Mouse (Mus musculus) C2C12 (cell line): ENCODE data around the gene Garem2. TPM values are rescaled to one million over a fixed set of nuclear protein-coding genes. Genes with fewer than 3 reads are reported as not detected.

Source experiments
- H3K27me3 ChIP-seq: one replicate; pipeline ENCODE4 v1.6.1; 2011; ENCODE audit not compliant: control insufficient read depth, insufficient read depth, insufficient read length
- H3K36me3 ChIP-seq: one replicate; pipeline ENCODE4 v1.6.1; 2011; ENCODE audit not compliant: control insufficient read depth, insufficient read depth
- H3K4me3 ChIP-seq: one replicate; pipeline ENCODE4 v1.5.1; 2011; ENCODE audit warnings: mild to moderate bottlenecking, control low read depth; ENCODE audit not compliant: poor library complexity, insufficient read depth, severe bottlenecking
- H3K79me2 ChIP-seq: one replicate; pipeline ENCODE4 v1.6.1; 2011; ENCODE audit not compliant: control insufficient read depth, insufficient read depth
- H3K79me3 ChIP-seq: one replicate; pipeline ENCODE4 v1.6.1; 2011; ENCODE audit warnings: low read depth, control low read depth
- H3ac ChIP-seq: one replicate; pipeline ENCODE3; 2011; ENCODE audit warnings: low read depth; ENCODE audit not compliant: control insufficient read depth, insufficient read length
- CEBPB ChIP-seq: IDR thresholded peaks from one replicate; pipeline ENCODE4 v1.6.1; 2011; ENCODE audit warnings: low read depth, mild to moderate bottlenecking, control low read depth, moderate library complexity
- CTCF ChIP-seq: IDR thresholded peaks from one replicate; pipeline ENCODE4 v1.5.1; 2011; ENCODE audit not compliant: control insufficient read depth, insufficient read depth, insufficient read length
- FOSL1 ChIP-seq: IDR thresholded peaks from one replicate; pipeline ENCODE4 v1.8.0; 2011; ENCODE audit warnings: mild to moderate bottlenecking, low read length; ENCODE audit not compliant: poor library complexity, insufficient read depth, severe bottlenecking
- MAX ChIP-seq: IDR thresholded peaks from one replicate; pipeline ENCODE4 v1.6.1; 2011; ENCODE audit warnings: mild to moderate bottlenecking, control low read depth
- MYOD1 ChIP-seq: IDR thresholded peaks from one replicate; pipeline ENCODE4 v1.6.1; 2011; ENCODE audit warnings: low read depth; ENCODE audit not compliant: control insufficient read depth, insufficient read length
- MYOG ChIP-seq: IDR thresholded peaks from one replicate; pipeline ENCODE4 v1.6.1; 2011; ENCODE audit not compliant: control insufficient read depth, insufficient read length; ENCODE audit errors: extremely low read depth
- USF1 ChIP-seq: IDR thresholded peaks from one replicate; pipeline ENCODE4 v1.6.1; 2011; ENCODE audit warnings: low read depth, mild to moderate bottlenecking, control low read depth, moderate library complexity
- polyA plus RNA-seq: library from polyadenylated mRNA; unstranded; fragments of >200 nt; fragmentation: generic; extraction: Trizol; gene quantifications from one replicate; pipeline ENCODE4 v1.2.1, GENCODE M21; 2012; ENCODE audit warnings: missing spikeins

Gene Garem2
- polyA plus RNA-seq, 1 experiment: 0.33 TPM

- H3ac ChIP-seq: peak overlapping the region; percentile 78
- peak overlapping the region; percentile 82 for H3K4me3 ChIP-seq
- no peaks in the 10 kb centered on the region for H3K27me3 ChIP-seq
- no peaks in the 10 kb centered on the region for H3K36me3 ChIP-seq
- H3K79me2 ChIP-seq: peaks cover 94% of the 10 kb centered on the region
- no peak for TF ChIP-seq CEBPB
- TF ChIP-seq MYOG: no peak
- no peak for TF ChIP-seq CTCF
- TF ChIP-seq MYOD1: no peak
- no peak for TF ChIP-seq USF1
- no peak for TF ChIP-seq MAX
- TF ChIP-seq FOSL1: no peak
- peaks cover 40% of the 10 kb centered on the region for H3K79me3 ChIP-seq
These were observed 50.4 kb downstream of the Garem2 start for GRCm38 (mm10) chr5:30155395-30155792.

- TF ChIP-seq CTCF: no peak
- no peak for TF ChIP-seq USF1
- TF ChIP-seq MAX: no peak
- TF ChIP-seq MYOD1: no peak
- TF ChIP-seq FOSL1: no peak
- no peak for TF ChIP-seq MYOG
- no peak for TF ChIP-seq CEBPB
- H3K36me3 ChIP-seq: no peaks in the 10 kb centered on the region
These were observed 51.1 kb downstream of the Garem2 start for GRCm38 (mm10) chr5:30155821-30156629.

GRCm38 (mm10) chr5:30159601-30160000, 54.6 kb downstream of the Garem2 start:
- TF ChIP-seq MAX (no peak), MYOD1 (no peak), CEBPB (no peak), CTCF (no peak), FOSL1 (no peak), USF1 (no peak), MYOG (no peak)
- Histone ChIP-seq H3K79me3 (peaks cover 20% of the 10 kb centered on the region), H3ac (no peak overlapping the region), H3K36me3 (no peaks in the 10 kb centered on the region), H3K79me2 (peaks cover 72% of the 10 kb centered on the region), H3K4me3 (no peak overlapping the region), H3K27me3 (no peaks in the 10 kb centered on the region)

More at GRCm38 (mm10) chr5:30155821-30156629, 51.1 kb downstream of the Garem2 start:
- peak overlapping the region; percentile 82 for H3K4me3 ChIP-seq
- peaks cover 38% of the 10 kb centered on the region for H3K79me3 ChIP-seq
- peak overlapping the region; percentile 78 for H3ac ChIP-seq
- no peaks in the 10 kb centered on the region for H3K27me3 ChIP-seq
- peaks cover 95% of the 10 kb centered on the region for H3K79me2 ChIP-seq

DNA sequence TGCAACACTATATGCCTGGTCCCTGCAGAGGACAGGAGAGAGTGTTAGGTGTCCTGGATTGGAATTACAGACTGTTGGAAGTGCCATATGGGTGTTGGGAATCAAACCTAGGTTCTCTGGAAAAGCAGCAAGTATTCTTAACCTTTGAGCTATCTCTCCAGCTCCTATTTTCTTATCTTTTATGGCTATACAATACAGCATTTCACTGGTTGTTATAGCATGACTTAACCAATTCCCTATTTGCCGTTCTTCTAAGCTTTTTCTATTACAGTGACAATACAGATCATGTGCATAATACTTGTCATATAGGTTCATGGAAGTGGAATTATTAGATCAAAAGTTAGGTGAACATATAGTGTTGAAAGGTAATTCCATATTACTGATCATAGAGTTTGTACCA, 56.9 kb downstream of the Garem2 start:
- Histone ChIP-seq H3K36me3 (no peaks in the 10 kb centered on the region), H3K27me3 (no peaks in the 10 kb centered on the region), H3K79me2 (peaks cover 52% of the 10 kb centered on the region), H3K4me3 (no peak overlapping the region), H3ac (no peak overlapping the region), H3K79me3 (peaks cover 12% of the 10 kb centered on the region)
- TF ChIP-seq CEBPB: no peak
- no peak for TF ChIP-seq CTCF
- no peak for TF ChIP-seq MYOG
- TF ChIP-seq MAX: no peak
- no peak for TF ChIP-seq MYOD1
- TF ChIP-seq USF1: no peak
- TF ChIP-seq FOSL1: no peak

DNA sequence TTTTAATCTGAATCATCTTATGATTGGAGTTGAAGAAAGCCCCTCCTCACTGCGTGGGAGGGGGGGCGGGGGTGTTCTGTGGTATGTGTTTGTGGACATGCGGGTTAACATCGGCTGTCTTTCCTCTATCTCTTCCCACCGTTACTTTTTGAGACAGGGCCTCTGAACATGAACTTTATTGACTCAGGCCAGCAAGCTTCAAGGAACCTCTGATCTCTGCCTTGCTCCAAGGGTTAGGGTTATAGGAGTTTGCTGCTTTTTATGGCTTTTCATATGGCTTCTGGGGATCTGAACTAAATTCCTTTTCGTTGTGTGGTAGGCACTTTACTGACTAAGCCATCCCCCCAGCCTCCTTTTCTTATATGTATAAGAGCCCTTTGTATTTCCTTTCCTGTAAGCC, 57.4 kb downstream of the Garem2 start:
- H3K4me3 ChIP-seq: no peak overlapping the region
- no peak overlapping the region for H3ac ChIP-seq
- peaks cover 47% of the 10 kb centered on the region for H3K79me2 ChIP-seq
- no peaks in the 10 kb centered on the region for H3K27me3 ChIP-seq
- peaks cover 9% of the 10 kb centered on the region for H3K79me3 ChIP-seq
- no peaks in the 10 kb centered on the region for H3K36me3 ChIP-seq
- TF ChIP-seq FOSL1 (no peak), CTCF (no peak), MYOG (no peak), MYOD1 (no peak), USF1 (no peak), CEBPB (no peak), MAX (no peak)

DNA sequence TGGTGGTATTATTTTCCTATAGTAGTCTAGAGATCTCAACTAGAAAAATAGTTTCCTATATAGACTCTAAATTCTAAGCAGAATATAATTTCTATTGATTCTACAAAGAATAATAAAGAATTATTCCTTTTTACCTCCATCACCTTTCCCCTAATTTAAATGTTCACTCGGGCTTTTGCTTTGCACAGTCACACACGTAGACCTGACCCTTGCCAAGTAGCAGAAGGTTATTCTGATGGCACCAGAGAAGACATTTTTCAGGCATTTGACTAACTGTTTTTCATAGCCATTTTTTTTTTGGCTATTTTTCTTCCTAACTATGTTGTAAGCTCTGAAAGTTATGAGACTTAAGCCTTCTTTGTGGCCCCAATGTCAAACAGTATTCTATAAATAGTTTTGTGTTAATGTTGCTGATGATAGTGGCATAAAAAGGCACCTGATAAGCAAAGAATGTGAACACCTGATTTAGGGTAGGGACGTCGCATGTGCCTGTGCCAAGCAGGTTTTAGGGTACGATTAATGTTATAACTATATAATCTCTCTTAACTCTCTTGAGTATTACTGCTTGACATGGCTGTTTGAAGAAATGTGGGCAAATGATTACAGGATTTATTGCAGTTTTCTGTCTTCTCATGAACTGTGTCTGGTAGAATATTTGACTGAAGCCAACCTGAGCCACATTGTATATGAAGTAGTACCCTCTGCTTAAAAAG, 60.4 kb downstream of the Garem2 start:
- TF ChIP-seq MAX (no peak), CEBPB (no peak), USF1 (no peak), FOSL1 (no peak), CTCF (no peak), MYOD1 (no peak)
- no peak overlapping the region for H3K4me3 ChIP-seq
- peaks cover 2% of the 10 kb centered on the region for H3K79me3 ChIP-seq
- peaks cover 9% of the 10 kb centered on the region for H3K36me3 ChIP-seq
- no peak overlapping the region for H3ac ChIP-seq
- no peaks in the 10 kb centered on the region for H3K27me3 ChIP-seq
- peaks cover 17% of the 10 kb centered on the region for H3K79me2 ChIP-seq

Other genes with a start within 250 kb of the Garem2 start
- gene Il6, start 92.0 kb upstream of the Garem2 start, polyA plus RNA-seq: 0.13 TPM
- 141 TPM for gene Tyms, start 31.5 kb upstream of the Garem2 start, polyA plus RNA-seq
- 0.14 TPM for gene 3110082J24Rik, start 925 bp downstream of the Garem2 start, polyA plus RNA-seq
- 65.9 TPM for gene Hadha, start 50.0 kb downstream of the Garem2 start, polyA plus RNA-seq
- 43.2 TPM for gene Hadhb, start 50.1 kb downstream of the Garem2 start, polyA plus RNA-seq
- not detected for gene Adgrf3, start 100.6 kb downstream of the Garem2 start, polyA plus RNA-seq
- 15.0 TPM for gene Selenoi, start 127.4 kb downstream of the Garem2 start, polyA plus RNA-seq
- gene Drc1, start 176.2 kb downstream of the Garem2 start, polyA plus RNA-seq: 0.01 TPM